25 mouse cellular contexts compared by ENCODE assay signal in the genomic region with DNA sequence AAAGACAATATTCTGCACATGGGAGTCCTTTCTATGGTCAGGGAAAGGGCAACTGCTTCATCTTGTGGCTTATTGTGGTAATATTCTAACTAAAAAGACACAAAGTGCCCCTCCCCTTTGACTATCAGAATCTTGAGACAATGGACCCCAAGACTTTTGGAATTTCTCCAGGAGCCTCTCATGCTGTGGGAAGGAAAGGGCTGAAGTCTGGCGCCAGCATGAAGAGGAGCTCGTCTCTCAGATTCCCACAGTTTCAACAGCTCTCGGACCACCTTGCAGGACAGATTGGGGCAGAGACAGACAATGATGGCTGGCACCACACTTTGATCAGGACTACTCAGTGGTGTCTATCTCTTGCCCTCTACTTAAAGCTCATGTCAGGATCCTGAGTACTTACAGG.
DNase-seq lines count a peak whose midpoint lies in the region; ATAC-seq and TF ChIP-seq lines count a peak whose summit lies in the region.
"Had no signal": no experiment of that assay in that cellular context is flagged by ENCODE, and none has a peak within 500 bp of the region (broad histone marks: within the 10 kb centered on the region; RNA-seq: fewer than 3 reads in every experiment).

No protein-coding gene starts in this region.

- no peak overlapping the region for H3K4me2 ChIP-seq in lung, postnatal 0 days (replicated peaks; ENCODE audit: low read depth, low read length)
- H3K4me2 ChIP-seq: embryonic facial prominence, embryonic 12.5 days; forebrain, embryonic 13.5 days; forebrain, embryonic 15.5 days had no signal

- H3K27me3 ChIP-seq in kidney, adult 2 months (replicated peaks; ENCODE audit: control insufficient read depth, insufficient read depth, low read length), result no peaks in the 10 kb centered on the region
- H3K27me3 ChIP-seq in lung, postnatal 0 days (replicated peaks; ENCODE audit: insufficient read depth, low read length), result no peaks in the 10 kb centered on the region
- H3K27me3 ChIP-seq: CH12.LX; embryonic facial prominence, embryonic 12.5 days; forebrain, embryonic 13.5 days; forebrain, embryonic 15.5 days; Patski had no signal

- H3K9ac ChIP-seq in lung, postnatal 0 days (replicated peaks; ENCODE audit: low read depth), result no peak overlapping the region
- H3K9ac ChIP-seq: embryonic facial prominence, embryonic 12.5 days; forebrain, embryonic 13.5 days; forebrain, embryonic 15.5 days had no signal

- ATAC-seq in lung, postnatal 0 days, result no peak
- ATAC-seq: activated CD4-positive, CD25-positive, alpha-beta regulatory T cell, adult 4 months; CD4-positive, CD25-positive, alpha-beta regulatory T cell, adult 4 months; forebrain, embryonic 13.5 days; forebrain, embryonic 15.5 days; Patski had no signal

- WGBS in kidney, adult 2 months, result 79% methylated on average over 3 of the region's 3 CpGs
- WGBS in lung, postnatal 0 days, result 69% methylated on average over 3 of the region's 3 CpGs

- DNase-seq in cerebellum, postnatal 10 days, result peak; percentile 14 to 24
- DNase-seq in cerebellum, adult 9-11 months, result no peak
- DNase-seq in heart, adult 11 months, result peak; percentile 77
- DNase-seq in heart, postnatal 25 days (ENCODE audit: low spot score), result no peak
- DNase-seq in kidney, adult 2 months, result peak; percentile 52
- DNase-seq in kidney, postnatal 14 days, result no peak
- DNase-seq in lung, postnatal 0 days (ENCODE audit: low spot score), result peak; percentile 7
- no peak for DNase-seq in lung, postnatal 14 days
- DNase-seq: adrenal gland, adult 8-10 months; adrenal gland, postnatal 14 days; adrenal gland, postnatal 36 days; B cell, adult 2 months; cerebellum, adult 11-12 months; cerebellum, adult 2 months; cerebellum, adult 9-10 months; cerebellum, postnatal 25 days had no signal

- H3K4me1 ChIP-seq in kidney, adult 2 months (ENCODE audit: control insufficient read depth, insufficient read depth, low read length), result no peaks in the 10 kb centered on the region
- peaks cover 3% of the 10 kb centered on the region; the same call in 1 of the 2 replicates for H3K4me1 ChIP-seq in lung, postnatal 0 days (ENCODE audit: insufficient read depth, low read depth, low read length)
- H3K4me1 ChIP-seq: embryonic facial prominence, embryonic 12.5 days; forebrain, embryonic 13.5 days; forebrain, embryonic 15.5 days had no signal

- TF ChIP-seq EP300 in lung, postnatal 0 days (IDR thresholded peaks at IDR 0.05), result no peak

- no peaks in the 10 kb centered on the region for H3K36me3 ChIP-seq in kidney, adult 2 months (ENCODE audit: control insufficient read depth, insufficient read depth, low read length)
- H3K36me3 ChIP-seq in lung, postnatal 0 days (ENCODE audit: insufficient read depth, low read length), result no peaks in the 10 kb centered on the region
- H3K36me3 ChIP-seq: embryonic facial prominence, embryonic 10.5 days; embryonic facial prominence, embryonic 12.5 days; forebrain, embryonic 15.5 days; G1E had no signal

- no peak overlapping the region for H3K4me3 ChIP-seq in kidney, adult 2 months (ENCODE audit: insufficient read depth, low read depth, low read length)
- no peak overlapping the region for H3K4me3 ChIP-seq in lung, postnatal 0 days (ENCODE audit: low read depth, low read length)
- H3K4me3 ChIP-seq: embryonic facial prominence, embryonic 10.5 days; embryonic facial prominence, embryonic 12.5 days; forebrain, embryonic 13.5 days; forebrain, embryonic 15.5 days had no signal

- no peak for TF ChIP-seq CTCF in kidney, adult 2 months (conservative IDR thresholded peaks at IDR 0.05; ENCODE audit: insufficient read depth, insufficient read length, low read depth, low read length)
- no peak for TF ChIP-seq CTCF in lung, postnatal 0 days (IDR thresholded peaks at IDR 0.05)

- H3K9me3 ChIP-seq in lung, postnatal 0 days (ENCODE audit: low read length), result no peaks in the 10 kb centered on the region
- H3K9me3 ChIP-seq: embryonic facial prominence, embryonic 10.5 days; embryonic facial prominence, embryonic 12.5 days; forebrain, embryonic 13.5 days; forebrain, embryonic 15.5 days; G1E had no signal

- no peak overlapping the region for H3K27ac ChIP-seq in kidney, adult 2 months (ENCODE audit: insufficient read depth, low read depth, low read length)
- H3K27ac ChIP-seq in lung, postnatal 0 days (ENCODE audit: low read length), result no peak overlapping the region
- H3K27ac ChIP-seq: embryonic facial prominence, embryonic 10.5 days; embryonic facial prominence, embryonic 12.5 days; forebrain, embryonic 13.5 days; forebrain, embryonic 15.5 days had no signal

- no peak for TF ChIP-seq POLR2A in kidney, adult 2 months (IDR thresholded peaks at IDR 0.05; ENCODE audit: low read depth, low read length)

- intact Hi-C loops in heart, postnatal 25 days (cut with DNase I), result no loop called here

Comparison
In these comparisons a context has a peak if more than half of its experiments do, and no peak if none do; other contexts are left out.
1. DNase-seq: peak in cerebellum, postnatal 10 days (2 of 2), heart, adult 11 months (single experiment), kidney, adult 2 months (single experiment) and lung, postnatal 0 days (single experiment); none in cerebellum, adult 9-11 months (single experiment), heart, postnatal 25 days (single experiment), kidney, postnatal 14 days (single experiment) and lung, postnatal 14 days (single experiment).